Mouse (Mus musculus) forebrain, embryonic 13.5 days (tissue): ENCODE results near the gene Nutf2. TPM values are rescaled to one million over a fixed set of nuclear protein-coding genes. Genes with fewer than 3 reads are reported as not detected.

ENCODE experiments used
- ATAC-seq: fragments of 200-750 bp; cut with Nextera tagmentation; 2 replicates; pipeline ENCODE4 v1.8.0; 2017
- H3K27ac ChIP-seq: fragments of 300-500 bp; sonication (generic); 2 replicates; pipeline ENCODE4 v1.5.1; 2015; ENCODE audit warnings: inconsistent platforms, mild to moderate bottlenecking, moderate library complexity
- H3K27me3 ChIP-seq: fragments of 300-500 bp; sonication (generic); 2 replicates; pipeline ENCODE4 v1.6.1; 2015; ENCODE audit warnings: mild to moderate bottlenecking, inconsistent platforms
- H3K36me3 ChIP-seq: fragments of 300-500 bp; sonication (generic); 2 replicates; pipeline ENCODE4 v1.6.1; 2015; ENCODE audit warnings: mild to moderate bottlenecking, inconsistent platforms; ENCODE audit not compliant: poor library complexity, severe bottlenecking
- H3K4me1 ChIP-seq: fragments of 300-500 bp; sonication (generic); 2 replicates; pipeline ENCODE4 v1.6.1; 2015; ENCODE audit warnings: inconsistent platforms
- H3K4me2 ChIP-seq: fragments of 300-500 bp; sonication (generic); 2 replicates; pipeline ENCODE4 v1.6.1; 2015; ENCODE audit warnings: inconsistent platforms, mild to moderate bottlenecking, moderate library complexity
- H3K4me3 ChIP-seq: fragments of 300-500 bp; sonication (generic); 2 replicates; pipeline ENCODE4 v1.5.1; 2015; ENCODE audit warnings: mild to moderate bottlenecking, inconsistent platforms
- H3K9ac ChIP-seq: fragments of 300-500 bp; sonication (generic); 2 replicates; pipeline ENCODE4 v1.6.1; 2015; ENCODE audit warnings: mild to moderate bottlenecking, inconsistent platforms
- H3K9me3 ChIP-seq: fragments of 300-500 bp; sonication (generic); replicated peaks from 2 replicates; pipeline ENCODE4 v1.6.1; 2016; ENCODE audit warnings: inconsistent platforms
- WGBS: fragments of 180-500 bp; shearing (Covaris S2); methylation state at CpG from one replicate; pipeline ENCODE4 v1.1.7; 2015; 5-methylcytosine and 5-hydroxymethylcytosine counted together
- polyA plus RNA-seq: library from polyadenylated mRNA; unstranded; fragments of >200 nt; fragmentation: Nextera tagmentation; extraction: Ambion mirVana; gene quantifications from 2 replicates; pipeline ENCODE4 v1.2.1, GENCODE M21; 2015

Nutf2 gene
- polyA plus RNA-seq, 1 experiment from 2014 or later = 295 TPM

DNA sequence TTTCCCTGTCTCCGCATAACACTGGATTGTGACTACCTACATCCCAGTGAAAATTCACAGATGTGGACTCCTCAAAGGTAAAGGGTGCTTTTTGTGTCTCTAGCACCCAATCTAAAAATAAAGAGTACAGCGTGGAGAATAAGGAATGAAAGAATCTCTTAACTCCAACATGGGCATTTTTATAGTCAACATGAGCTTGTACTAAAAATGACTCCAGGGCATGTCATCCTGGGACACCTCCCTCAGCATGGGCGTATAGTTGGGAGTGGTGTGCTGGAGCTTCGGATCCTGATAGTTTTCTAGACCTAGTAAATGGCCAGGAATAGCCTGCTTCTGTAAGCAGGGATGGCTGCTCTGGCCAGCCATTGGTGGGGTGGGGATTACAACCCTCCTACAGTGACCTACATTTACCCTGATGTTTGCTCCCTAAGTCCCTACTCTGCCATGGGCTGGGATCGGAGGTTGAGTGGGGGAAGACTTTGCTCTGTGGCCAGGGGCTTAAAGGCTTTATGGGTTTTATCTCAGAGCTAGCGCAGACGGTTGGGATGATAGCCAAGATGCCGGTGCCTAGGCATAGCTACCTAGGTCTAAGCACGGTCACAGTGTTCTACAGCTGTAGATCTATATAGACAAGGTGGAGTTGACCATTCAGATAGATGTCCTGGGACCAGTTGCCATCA is 37.6 kb downstream of the Nutf2 start:
- 82% methylated on average over 9 of the region's 9 CpGs for WGBS
- peaks cover 3% of the 10 kb centered on the region; the same call in 1 of the 2 replicates for H3K36me3 ChIP-seq
- no peaks in the 10 kb centered on the region for H3K9me3 ChIP-seq
- no peak overlapping the region for H3K4me3 ChIP-seq
- no peak overlapping the region for H3K4me2 ChIP-seq
- peaks cover 22% of the 10 kb centered on the region for H3K4me1 ChIP-seq
- H3K9ac ChIP-seq = no peak overlapping the region
- no peak overlapping the region for H3K27ac ChIP-seq
- H3K27me3 ChIP-seq = no peaks in the 10 kb centered on the region
- no peak for ATAC-seq

GRCm38 (mm10) chr8:105900180-105900940 is 40.0 kb downstream of the Nutf2 start, which contains the start of gene Pskh1:
Gene Pskh1, plus strand, starts transcription at chr8:105900441.
- WGBS = under 1% methylated on average over 63 of the region's 68 CpGs
- H3K4me2 ChIP-seq = peak within 1 kb of the TSS; percentile 90

GRCm38 (mm10) chr8:105900941-105901616 is 40.7 kb downstream of the Nutf2 start:
- Histone ChIP-seq H3K4me3 (peak overlapping the region; percentile 95), H3K27me3 (no peaks in the 10 kb centered on the region), H3K4me2 (peak overlapping the region; percentile 90), H3K4me1 (peaks cover 14% of the 10 kb centered on the region), H3K9ac (peak overlapping the region; percentile 97), H3K36me3 (no peaks in the 10 kb centered on the region), H3K27ac (peak overlapping the region; percentile 84; the same call in 1 of the 2 replicates), H3K9me3 (no peaks in the 10 kb centered on the region)
- no peak for ATAC-seq
- 39% methylated on average over 16 of the region's 16 CpGs for WGBS

More at GRCm38 (mm10) chr8:105900180-105900940, 40.0 kb downstream of the Nutf2 start, which contains the start of gene Pskh1:
- H3K36me3 ChIP-seq = no peaks in the 10 kb centered on the region
- H3K4me1 ChIP-seq = peaks cover 14% of the 10 kb centered on the region
- peak within 1 kb of the TSS; percentile 97 for H3K9ac ChIP-seq
- no peaks in the 10 kb centered on the region for H3K27me3 ChIP-seq
- ATAC-seq = peak; percentile 97
- peak within 1 kb of the TSS; percentile 95 for H3K4me3 ChIP-seq
- peak within 1 kb of the TSS; percentile 84 for H3K27ac ChIP-seq
- no peaks in the 10 kb centered on the region for H3K9me3 ChIP-seq

GRCm38 (mm10) chr8:105919390-105919789 is 59.0 kb downstream of the Nutf2 start:
- Histone ChIP-seq H3K4me2 (no peak overlapping the region), H3K4me3 (no peak overlapping the region), H3K9ac (no peak overlapping the region), H3K4me1 (no peaks in the 10 kb centered on the region), H3K9me3 (no peaks in the 10 kb centered on the region), H3K36me3 (peaks cover 17% of the 10 kb centered on the region), H3K27me3 (no peaks in the 10 kb centered on the region), H3K27ac (no peak overlapping the region)
- ATAC-seq = no peak
- 92% methylated on average over 3 of the region's 3 CpGs for WGBS

- Histone ChIP-seq H3K4me3 (no peak overlapping the region), H3K4me2 (no peak overlapping the region), H3K27ac (no peak overlapping the region), H3K36me3 (peaks cover 9% of the 10 kb centered on the region; the same call in 1 of the 2 replicates), H3K4me1 (peaks cover 5% of the 10 kb centered on the region; the same call in 1 of the 2 replicates), H3K27me3 (no peaks in the 10 kb centered on the region), H3K9me3 (no peaks in the 10 kb centered on the region), H3K9ac (no peak overlapping the region)
- 63% methylated on average over 3 of the region's 3 CpGs for WGBS
- ATAC-seq = no peak
These were observed 64.7 kb downstream of the Nutf2 start for GRCm38 (mm10) chr8:105925123-105925522.

Other genes starting within 250 kb of the Nutf2 start
- gene Ctcf, start 224.0 kb upstream of the Nutf2 start, polyA plus RNA-seq = 165 and 173 TPM in 2 replicates
- 0.62 and 0.88 TPM in 2 replicates for gene Agrp, start 223.2 kb upstream of the Nutf2 start, polyA plus RNA-seq
- 5.9 and 6.4 TPM in 2 replicates for gene Carmil2, start 174.3 kb upstream of the Nutf2 start, polyA plus RNA-seq
- gene Acd, start 159.5 kb upstream of the Nutf2 start, polyA plus RNA-seq = 98.3 and 99.2 TPM in 2 replicates
- 42.1 and 43.6 TPM in 2 replicates for gene Pard6a, start 159.4 kb upstream of the Nutf2 start, polyA plus RNA-seq
- gene 4933405L10Rik, start 152.9 kb upstream of the Nutf2 start, polyA plus RNA-seq = 0.19 TPM in 1 of 2 replicates, not detected in the other
- gene Enkd1, start 152.4 kb upstream of the Nutf2 start, polyA plus RNA-seq = 27.4 and 29.5 TPM in 2 replicates
- gene Gfod2, start 101.9 kb upstream of the Nutf2 start, polyA plus RNA-seq = 64.7 and 65.7 TPM in 2 replicates
- 14.2 and 14.7 TPM in 2 replicates for gene Ranbp10, start 33.2 kb upstream of the Nutf2 start, polyA plus RNA-seq
- gene Tsnaxip1, start 32.8 kb upstream of the Nutf2 start, polyA plus RNA-seq = 0.43 and 1.00 TPM in 2 replicates
- 68.8 and 71.4 TPM in 2 replicates for gene Cenpt, start 7.3 kb upstream of the Nutf2 start, polyA plus RNA-seq
- gene Thap11, start 5.4 kb upstream of the Nutf2 start, polyA plus RNA-seq = 65.9 and 68.3 TPM in 2 replicates
- gene Edc4, start 20.3 kb downstream of the Nutf2 start, polyA plus RNA-seq = 46.4 and 56.9 TPM in 2 replicates
- gene Nrn1l, start 33.0 kb downstream of the Nutf2 start, polyA plus RNA-seq = 0.50 and 0.84 TPM in 2 replicates
- 12.8 and 14.4 TPM in 2 replicates for gene Pskh1, start 39.9 kb downstream of the Nutf2 start, polyA plus RNA-seq
- 1.9 TPM in 2 replicates for gene Ctrl, start 73.3 kb downstream of the Nutf2 start, polyA plus RNA-seq
- 29.0 and 29.1 TPM in 2 replicates for gene Psmb10, start 77.9 kb downstream of the Nutf2 start, polyA plus RNA-seq
- 0.61 and 0.69 TPM in 2 replicates for gene Lcat, start 82.8 kb downstream of the Nutf2 start, polyA plus RNA-seq
- gene Slc12a4, start 105.5 kb downstream of the Nutf2 start, polyA plus RNA-seq = 6.3 and 7.1 TPM in 2 replicates
- not detected in 2 replicates for gene Dpep3, start 118.8 kb downstream of the Nutf2 start, polyA plus RNA-seq
- 19.0 and 20.6 TPM in 2 replicates for gene Dus2, start 130.8 kb downstream of the Nutf2 start, polyA plus RNA-seq
- not detected in 2 replicates for gene Dpep2nb, start 145.4 kb downstream of the Nutf2 start, polyA plus RNA-seq
- 19.7 and 20.1 TPM in 2 replicates for gene Ddx28, start 151.3 kb downstream of the Nutf2 start, polyA plus RNA-seq
- gene Nfatc3, start 198.3 kb downstream of the Nutf2 start, polyA plus RNA-seq = 5.2 TPM in 2 replicates